In the genomic region with DNA sequence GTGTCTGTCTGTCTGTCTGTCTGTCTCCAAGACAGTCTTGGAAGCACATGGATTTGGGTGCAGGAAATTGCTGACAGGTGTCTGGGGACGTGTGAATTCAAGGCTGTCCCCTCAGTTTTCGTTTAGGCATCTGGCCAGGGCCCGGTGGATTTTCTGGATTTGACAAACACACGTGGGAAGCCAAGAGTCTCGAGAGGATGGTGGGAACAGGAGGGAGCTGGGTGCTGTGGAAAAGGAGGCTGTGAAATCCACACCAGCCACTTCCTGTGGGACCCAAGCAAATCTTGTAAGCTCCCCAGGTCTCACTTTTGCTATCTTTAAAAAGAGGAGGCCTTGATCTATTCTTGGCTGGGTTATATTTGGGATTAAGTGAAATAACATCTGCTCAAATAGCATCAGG, we compare ENCODE assay signal across 24 mouse cellular contexts. TPM values are rescaled to one million over a fixed set of nuclear protein-coding genes. Genes with fewer than 3 reads are reported as not detected.
A peak's percentile ranks its signal among the peaks of the same experiment; 100 is the strongest.
DNase-seq lines count a peak whose midpoint lies in the region; ATAC-seq and TF ChIP-seq lines count a peak whose summit lies in the region.
"Had no signal": no experiment of that assay in that cellular context is flagged by ENCODE, and none has a peak within 500 bp of the region (broad histone marks: within the 10 kb centered on the region; RNA-seq: fewer than 3 reads in every experiment).

No protein-coding gene starts in this region.

- no peak overlapping the region for H3K4me2 ChIP-seq in embryonic facial prominence, embryonic 14.5 days (ENCODE audit: low read depth, low read length)
- H3K4me2 ChIP-seq: embryonic facial prominence, embryonic 15.5 days; hindbrain, embryonic 12.5 days had no signal

- TF ChIP-seq POLR2A in bone marrow macrophage, adult 2 months (IDR thresholded peaks at IDR 0.05; ENCODE audit: borderline replicate concordance, low read depth, low read length), result no peak
- TF ChIP-seq POLR2A in lung, adult 2 months (IDR thresholded peaks at IDR 0.05; ENCODE audit: borderline replicate concordance, extremely low read depth, low read depth, low read length), result no peak

- ATAC-seq in embryonic facial prominence, embryonic 14.5 days (ENCODE audit: low read depth), result no peak
- ATAC-seq: CD4-positive, CD25-positive, alpha-beta regulatory T cell, adult 4 months; forebrain, embryonic 14.5 days; hindbrain, embryonic 16.5 days; inflammation-experienced regulatory T-cells, adult 6 months had no signal

- no peaks in the 10 kb centered on the region for H3K36me3 ChIP-seq in embryonic facial prominence, embryonic 14.5 days (ENCODE audit: control insufficient read depth, insufficient read depth, low read length)
- no peaks in the 10 kb centered on the region for H3K36me3 ChIP-seq in embryonic facial prominence, embryonic 10.5 days (replicated peaks)
- H3K36me3 ChIP-seq: embryonic facial prominence, embryonic 15.5 days; forebrain, embryonic 10.5 days; G1E; hindbrain, embryonic 12.5 days had no signal

- no peak for TF ChIP-seq CTCF in bone marrow macrophage, adult 2 months (IDR thresholded peaks at IDR 0.05; ENCODE audit: low read depth, low read length)
- no peak for TF ChIP-seq CTCF in lung, adult 2 months (IDR thresholded peaks at IDR 0.05; ENCODE audit: insufficient read depth, low read length)

- peaks cover 19% of the 10 kb centered on the region for H3K4me1 ChIP-seq in embryonic facial prominence, embryonic 14.5 days (ENCODE audit: control insufficient read depth, insufficient read depth, low read length)
- H3K4me1 ChIP-seq in embryonic facial prominence, embryonic 10.5 days, result peaks cover 32% of the 10 kb centered on the region
- peaks cover 28% of the 10 kb centered on the region for H3K4me1 ChIP-seq in bone marrow macrophage, adult 2 months (ENCODE audit: control insufficient read depth, insufficient read depth, low read length)
- H3K4me1 ChIP-seq in lung, adult 2 months (ENCODE audit: control insufficient read depth, insufficient read depth, low read length), result no peaks in the 10 kb centered on the region

- 58% methylated on average over 5 of the region's 5 CpGs for WGBS in embryonic facial prominence, embryonic 14.5 days
- 80% methylated on average over 5 of the region's 5 CpGs for WGBS in embryonic facial prominence, embryonic 10.5 days
- WGBS in lung, adult 2 months, result 42% methylated on average over 5 of the region's 5 CpGs

- no peaks in the 10 kb centered on the region for H3K9me3 ChIP-seq in embryonic facial prominence, embryonic 14.5 days (ENCODE audit: control insufficient read depth, low read length)
- H3K9me3 ChIP-seq in embryonic facial prominence, embryonic 10.5 days, result no peaks in the 10 kb centered on the region
- H3K9me3 ChIP-seq: embryonic facial prominence, embryonic 15.5 days; forebrain, embryonic 10.5 days; G1E; hindbrain, embryonic 12.5 days had no signal

- H3K9ac ChIP-seq in embryonic facial prominence, embryonic 14.5 days (ENCODE audit: low read depth, low read length), result no peak overlapping the region
- H3K9ac ChIP-seq: embryonic facial prominence, embryonic 15.5 days; hindbrain, embryonic 12.5 days had no signal

- H3K27ac ChIP-seq in embryonic facial prominence, embryonic 14.5 days (replicated peaks; ENCODE audit: low read depth, low read length), result no peak overlapping the region
- no peak overlapping the region for H3K27ac ChIP-seq in embryonic facial prominence, embryonic 10.5 days (replicated peaks)
- H3K27ac ChIP-seq in bone marrow macrophage, adult 2 months (ENCODE audit: insufficient read depth, low read depth, low read length), result peak overlapping the region; percentile 19; the same call in 1 of the 2 replicates
- H3K27ac ChIP-seq: embryonic facial prominence, embryonic 15.5 days; forebrain, embryonic 10.5 days; hindbrain, embryonic 12.5 days had no signal

- DNase-seq in embryonic facial prominence, embryonic 14.5 days (ENCODE audit: low spot score), result peak; percentile 30
- DNase-seq in embryonic facial prominence, embryonic 10.5 days (ENCODE audit: low spot score), result no peak
- DNase-seq in heart, adult 18-20 months, result peak; percentile 10 to 31
- no peak for DNase-seq in heart, postnatal 4 days
- DNase-seq in skeletal muscle tissue, adult 2 months (ENCODE audit: low read depth, low spot score), result peak; percentile 36
- no peak for DNase-seq in lung, adult 2 months
- DNase-seq: adrenal gland, adult 8-10 months; B cell, adult 2 months; cerebellum, adult 18-20 months; cerebellum, adult 9-11 months; cerebellum, postnatal 36 days; gastrocnemius, postnatal 10 days; kidney, adult 11 months; kidney, adult 9 months had no signal

- no peak overlapping the region for H3K4me3 ChIP-seq in embryonic facial prominence, embryonic 14.5 days (ENCODE audit: low read depth, low read length)
- H3K4me3 ChIP-seq in embryonic facial prominence, embryonic 10.5 days, result no peak overlapping the region
- H3K4me3 ChIP-seq in bone marrow macrophage, adult 2 months (ENCODE audit: insufficient read depth, low read length), result no peak overlapping the region
- no peak overlapping the region for H3K4me3 ChIP-seq in lung, adult 2 months (replicated peaks; ENCODE audit: extremely low read depth, low read depth, low read length)
- H3K4me3 ChIP-seq: embryonic facial prominence, embryonic 15.5 days; erythroblast, embryonic 14.5 days; forebrain, embryonic 10.5 days; hindbrain, embryonic 12.5 days had no signal

- no peaks in the 10 kb centered on the region for H3K27me3 ChIP-seq in embryonic facial prominence, embryonic 14.5 days (replicated peaks; ENCODE audit: control insufficient read depth, insufficient read depth, low read length)
- no peaks in the 10 kb centered on the region; the same call in 1 of the 2 replicates for H3K27me3 ChIP-seq in embryonic facial prominence, embryonic 10.5 days (replicated peaks; ENCODE audit: low read depth, poor library complexity, severe bottlenecking)
- H3K27me3 ChIP-seq: embryonic facial prominence, embryonic 15.5 days; hindbrain, embryonic 12.5 days had no signal

RNA-seq across cellular contexts. Expression of a gene that starts 42.1 kb away (rescaled TPM):
- polyA plus RNA-seq in embryonic facial prominence, embryonic 14.5 days (2014; fragmentation: Nextera tagmentation; extraction: Ambion mirVana), result 48.2 and 48.8 TPM in 2 replicates
- polyA plus RNA-seq in embryonic facial prominence, embryonic 10.5 days (2016; fragmentation: Nextera tagmentation; extraction: Ambion mirVana), result 56.0 and 56.5 TPM in 2 replicates
- 1 to 10 TPM; 3.1 to 3.4 TPM for total RNA-seq in heart, adult 18-20 months (2021)
- total RNA-seq in heart, postnatal 4 days (2021), result 1 to 10 TPM; 9.8 to 9.9 TPM
- 33.5 and 35.9 TPM in 2 replicates for polyA plus RNA-seq in bone marrow macrophage, adult 2 months (2012; ENCODE audit: insufficient read depth, insufficient read length, missing spikeins)
- polyA plus RNA-seq in lung, adult 2 months (2012; rRNA removed), result 9.0 and 14.6 TPM in 2 replicates
- polyA plus RNA-seq: erythroblast, embryonic 14.5 days had no signal

Comparison
In these comparisons a context has a peak if more than half of its experiments do, and no peak if none do; other contexts are left out.
1. DNase-seq: peak in embryonic facial prominence, embryonic 14.5 days (single experiment), heart, adult 18-20 months (2 of 2) and skeletal muscle tissue, adult 2 months (single experiment); none in embryonic facial prominence, embryonic 10.5 days (single experiment), heart, postnatal 4 days (single experiment) and lung, adult 2 months (single experiment).